Mouse (Mus musculus): ENCODE results near the gene Gm6121. TPM values are rescaled to one million over a fixed set of nuclear protein-coding genes. Genes with fewer than 3 reads are reported as not detected.

Gene Gm6121
- total RNA-seq (2023): not detected

GRCm38 (mm10) chrX:26935597-26935996, at the start of gene Gm6121:
Gm6121 (minus strand) TSS chrX:26935697.

Other genes with a start within 250 kb of the Gm6121 start
- not detected for gene Gm14525, start 233.1 kb downstream of the Gm6121 start, total RNA-seq (2023)

Data from CD8-positive naive resting alpha-beta T cell, adult 57 days (primary cell).